Mouse (Mus musculus) C2C12 (cell line): ENCODE results near the gene Ppm1k.

Experiments
- CEBPB ChIP-seq: IDR thresholded peaks from one replicate; pipeline ENCODE4 v1.6.1; 2011; ENCODE audit warnings: low read depth, mild to moderate bottlenecking, control low read depth, moderate library complexity
- CTCF ChIP-seq: IDR thresholded peaks from one replicate; pipeline ENCODE4 v1.5.1; 2011; ENCODE audit not compliant: control insufficient read depth, insufficient read depth, insufficient read length
- FOSL1 ChIP-seq: IDR thresholded peaks from one replicate; pipeline ENCODE4 v1.8.0; 2011; ENCODE audit warnings: mild to moderate bottlenecking, low read length; ENCODE audit not compliant: poor library complexity, insufficient read depth, severe bottlenecking
- MAX ChIP-seq: IDR thresholded peaks from one replicate; pipeline ENCODE4 v1.6.1; 2011; ENCODE audit warnings: mild to moderate bottlenecking, control low read depth
- MYOD1 ChIP-seq: IDR thresholded peaks from one replicate; pipeline ENCODE4 v1.6.1; 2011; ENCODE audit warnings: low read depth; ENCODE audit not compliant: control insufficient read depth, insufficient read length
- MYOG ChIP-seq: IDR thresholded peaks from one replicate; pipeline ENCODE4 v1.6.1; 2011; ENCODE audit not compliant: control insufficient read depth, insufficient read length; ENCODE audit errors: extremely low read depth
- USF1 ChIP-seq: IDR thresholded peaks from one replicate; pipeline ENCODE4 v1.6.1; 2011; ENCODE audit warnings: low read depth, mild to moderate bottlenecking, control low read depth, moderate library complexity

- no peak for TF ChIP-seq MAX
- no peak for TF ChIP-seq CTCF
- no peak for TF ChIP-seq USF1
- no peak for TF ChIP-seq CEBPB
- TF ChIP-seq FOSL1, result no peak
- TF ChIP-seq MYOD1, result no peak
- no peak for TF ChIP-seq MYOG
Measured at GRCm38 (mm10) chr6:57582356-57582755, 47.1 kb upstream of the Ppm1k start.
